Mouse (Mus musculus) ovary, postnatal 10 days (tissue): ENCODE data around the gene Ppp1r12a.

Experiments used
- DNase-seq: peaks from one replicate; pipeline ENCODE4 v3.0.0; 2022; ENCODE audit warnings: low spot score

Ppp1r12a gene

DNA sequence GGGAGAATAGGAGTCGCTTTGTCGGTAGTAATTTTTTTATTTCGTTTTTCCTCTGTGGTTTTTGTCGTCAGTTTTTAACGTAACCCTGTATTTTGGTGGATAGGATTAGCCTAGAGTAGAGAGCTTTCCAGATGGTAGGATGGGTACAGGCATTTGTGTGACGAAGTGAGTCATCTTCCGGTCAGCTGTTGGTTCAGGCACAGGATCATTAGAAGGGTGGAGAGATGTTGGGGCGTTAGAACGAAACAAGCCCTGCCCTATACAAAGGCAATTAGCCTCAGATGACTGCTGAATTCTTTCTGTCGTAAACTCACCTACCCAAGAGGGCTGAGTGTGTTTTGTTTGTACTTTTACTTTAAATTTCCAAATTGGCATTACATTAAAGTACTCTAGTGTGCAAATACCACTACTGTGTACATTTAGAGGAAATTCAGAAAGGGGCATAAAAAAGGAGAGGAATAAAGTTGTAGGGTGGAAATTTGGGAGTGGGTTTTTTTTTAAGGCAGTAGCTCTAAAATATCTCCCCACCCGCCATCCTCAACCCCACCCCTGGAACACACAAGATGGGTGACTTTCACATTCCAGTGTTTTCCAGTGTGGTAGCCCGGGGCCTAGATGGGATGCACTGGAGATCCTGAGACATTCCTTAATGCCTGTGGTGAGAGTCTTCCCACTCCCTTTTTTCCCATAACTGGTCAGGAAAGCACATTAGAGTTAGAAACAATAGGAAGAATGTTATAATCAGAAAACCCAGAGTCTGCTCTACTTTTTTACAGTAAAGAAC, 129.9 kb downstream of the Ppp1r12a start:
- DNase-seq = no peak

DNA sequence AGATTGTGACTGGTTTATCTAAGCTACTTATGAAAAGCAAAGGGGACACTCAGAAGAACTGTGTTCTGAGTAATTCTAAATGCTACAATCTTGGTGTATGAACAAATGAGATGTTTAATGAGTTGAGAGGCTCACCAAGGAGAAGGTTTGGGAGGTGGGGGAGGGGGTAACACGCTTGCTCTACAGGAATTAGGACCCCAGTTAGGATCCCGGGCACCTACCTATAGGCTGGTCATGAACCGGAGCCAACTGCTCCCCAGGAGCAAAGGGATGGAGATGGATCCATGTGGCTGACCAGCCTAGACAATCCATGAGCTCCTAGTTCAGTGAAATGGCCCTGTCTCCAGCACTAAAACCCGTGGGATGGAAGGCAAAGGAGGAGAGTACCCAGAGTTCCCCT, 130.7 kb downstream of the Ppp1r12a start:
- no peak for DNase-seq

- DNase-seq = no peak
Observed at GRCm38 (mm10) chr10:108293620-108294195, 131.7 kb downstream of the Ppp1r12a start.

GRCm38 (mm10) chr10:108294766-108295165, 132.8 kb downstream of the Ppp1r12a start:
- no peak for DNase-seq

DNA sequence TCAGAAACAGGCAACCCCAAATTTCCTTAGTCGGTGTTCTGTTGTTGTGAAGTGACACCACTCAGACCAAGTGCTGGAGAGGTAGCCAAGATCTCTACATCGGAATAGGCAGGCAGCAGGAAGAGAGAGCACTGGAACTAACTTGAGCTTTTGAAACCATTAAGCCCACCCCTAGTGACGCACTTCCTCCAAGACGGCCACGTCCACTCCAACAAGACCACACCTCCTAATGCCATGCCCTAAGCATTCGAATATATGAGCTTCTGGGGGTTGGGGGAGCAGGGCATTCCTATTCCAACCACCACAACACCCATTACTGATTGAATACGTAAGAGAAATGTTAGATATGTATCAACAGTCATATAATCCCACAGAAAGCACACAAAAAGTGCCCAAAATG, 134.5 kb downstream of the Ppp1r12a start:
- no peak for DNase-seq

DNA sequence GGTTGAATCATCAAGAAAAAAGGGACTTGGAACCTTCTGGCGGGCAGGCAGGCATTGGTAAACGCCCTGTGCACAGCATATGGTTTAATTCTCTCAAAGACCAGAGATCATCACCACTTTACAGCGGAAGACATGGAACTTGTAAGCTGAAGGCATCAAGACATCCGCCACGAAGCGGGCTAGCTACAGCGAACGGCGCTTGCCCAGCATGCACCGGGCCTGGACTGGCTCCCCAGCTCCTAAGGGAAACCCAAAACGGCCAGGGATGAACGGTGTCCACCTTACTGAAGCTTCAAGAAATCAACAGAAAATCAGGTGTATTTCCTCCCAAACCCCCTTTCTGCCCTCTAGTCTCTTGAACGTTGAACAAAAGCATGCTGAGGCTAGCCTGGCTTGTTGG, 136.3 kb downstream of the Ppp1r12a start:
- DNase-seq = no peak

- DNase-seq = no peak
Observed at GRCm38 (mm10) chr10:108298841-108299545, 137.0 kb downstream of the Ppp1r12a start.

DNA sequence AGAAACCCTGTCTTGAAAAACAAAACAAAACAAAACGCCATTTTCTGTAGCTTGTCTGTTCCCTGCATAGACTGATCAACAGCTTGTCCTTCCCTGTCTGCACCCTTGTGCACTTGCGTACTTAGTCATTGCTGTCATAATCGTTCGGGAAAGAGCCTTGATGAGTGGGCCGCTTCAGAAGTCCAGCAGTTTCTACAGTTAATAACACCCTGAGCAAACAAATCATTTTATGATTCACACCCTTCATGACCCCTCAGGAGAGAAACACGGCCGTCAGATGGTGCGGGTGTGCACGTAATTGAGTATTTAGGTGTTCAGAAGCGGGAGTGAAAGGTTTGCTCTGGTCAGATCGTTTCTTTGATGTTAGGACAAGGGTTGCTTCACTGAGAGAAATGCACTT, 137.8 kb downstream of the Ppp1r12a start:
- no peak for DNase-seq

GRCm38 (mm10) chr10:108300843-108301242, 138.8 kb downstream of the Ppp1r12a start:
- DNase-seq = peak; percentile 30

DNA sequence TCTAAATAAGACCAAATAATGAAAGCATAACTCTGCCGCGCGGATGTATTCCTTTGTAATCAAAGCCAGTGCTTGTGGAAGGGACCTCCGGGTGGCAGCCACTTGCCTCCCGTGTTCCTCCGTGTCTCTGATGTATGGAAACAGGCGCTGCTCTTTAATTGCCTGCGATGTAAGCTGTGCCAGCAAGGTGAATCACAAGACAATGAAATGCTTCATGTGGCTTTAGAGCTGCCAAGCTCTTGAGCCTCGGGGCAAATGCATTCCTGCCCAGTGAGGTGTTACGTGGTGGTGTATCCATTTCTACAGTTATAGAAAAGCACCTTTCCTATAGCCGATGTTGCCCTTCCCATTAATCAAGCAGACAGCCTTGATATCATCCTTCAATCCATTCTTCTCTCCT, 145.8 kb downstream of the Ppp1r12a start:
- DNase-seq = no peak

- no peak for DNase-seq
Observed at GRCm38 (mm10) chr10:108310195-108310594, 148.2 kb downstream of the Ppp1r12a start.

GRCm38 (mm10) chr10:108311396-108311795, 149.4 kb downstream of the Ppp1r12a start:
- DNase-seq = no peak

DNA sequence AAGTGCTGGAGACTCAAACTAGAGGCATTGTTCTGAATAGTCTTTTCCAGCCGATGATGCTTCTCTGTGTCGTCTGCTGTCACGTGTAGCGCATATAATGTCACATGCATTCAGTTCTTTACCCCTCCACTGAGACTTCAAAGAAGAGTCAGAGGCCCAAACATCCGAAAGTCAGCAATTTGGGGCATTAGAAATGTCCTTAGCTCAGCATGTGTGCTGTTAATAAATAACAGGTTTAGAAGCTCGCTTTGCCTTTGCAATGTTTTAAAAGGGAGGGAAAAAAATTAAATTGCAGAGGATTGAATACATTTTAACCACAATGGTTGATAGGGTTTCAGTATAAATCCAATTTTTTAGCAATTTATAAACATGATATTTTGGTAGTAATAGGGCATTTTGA, 151.9 kb downstream of the Ppp1r12a start:
- no peak for DNase-seq

DNA sequence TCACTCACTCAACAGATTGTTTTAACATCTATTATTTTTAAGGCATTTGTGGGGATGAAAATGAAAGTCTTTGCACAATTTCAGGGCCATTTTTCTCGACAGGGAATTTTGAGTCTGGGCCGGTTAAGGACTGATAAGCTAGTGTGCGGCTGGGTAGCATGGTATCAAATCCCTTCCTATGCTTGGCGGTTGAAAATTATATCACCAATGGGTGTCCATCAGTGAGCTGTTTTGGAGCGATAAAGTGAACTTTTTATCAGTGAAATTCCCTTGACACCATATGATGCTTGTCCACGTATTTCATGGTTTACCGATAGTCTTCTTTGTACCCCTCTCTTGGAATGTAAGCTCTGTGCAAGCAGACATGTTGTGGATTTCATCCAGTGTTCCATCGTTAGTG, 152.4 kb downstream of the Ppp1r12a start:
- DNase-seq = no peak

DNA sequence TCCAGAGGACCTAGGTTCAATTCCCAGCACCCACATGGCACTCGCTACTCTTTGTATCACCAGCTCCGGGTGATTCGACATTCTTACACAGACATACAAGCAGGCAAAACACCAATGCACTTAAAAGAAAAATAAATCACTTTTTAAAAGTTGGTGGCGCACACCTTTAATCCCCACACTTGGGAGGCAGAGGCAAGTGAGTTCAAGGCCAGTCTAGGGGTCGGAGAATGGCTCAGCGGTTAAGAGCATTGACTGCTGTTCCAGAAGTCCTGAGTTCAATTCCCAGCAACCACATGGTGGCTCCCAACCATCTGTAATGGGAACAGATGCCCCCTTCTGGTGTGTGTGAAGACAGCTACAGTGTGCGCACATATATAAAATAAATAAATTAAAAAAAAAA, 153.2 kb downstream of the Ppp1r12a start:
- DNase-seq = no peak

DNA sequence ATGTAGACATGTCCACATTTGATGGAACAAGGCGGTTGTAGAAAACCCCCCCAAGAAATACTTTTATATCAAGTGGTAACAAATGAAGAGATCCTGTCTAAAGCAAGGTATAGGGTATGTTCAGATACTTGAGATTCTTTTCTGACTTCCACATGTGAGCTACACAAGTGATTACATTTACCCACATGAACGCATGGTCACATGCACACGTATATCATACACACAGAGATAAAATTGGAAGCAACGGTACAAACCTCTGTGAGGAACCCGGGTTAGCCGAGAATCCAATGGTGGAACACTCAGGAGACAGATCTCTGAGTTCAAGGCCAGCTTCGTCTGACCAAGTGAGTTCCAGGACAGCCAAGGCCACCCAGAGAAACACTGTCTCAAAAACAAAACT, 166.4 kb downstream of the Ppp1r12a start:
- DNase-seq = no peak

GRCm38 (mm10) chr10:108328983-108329382, 167.0 kb downstream of the Ppp1r12a start:
- no peak for DNase-seq

- DNase-seq = no peak
Observed at GRCm38 (mm10) chr10:108329771-108330170, 167.8 kb downstream of the Ppp1r12a start.

GRCm38 (mm10) chr10:108330964-108331363, 169.0 kb downstream of the Ppp1r12a start:
- DNase-seq = no peak

DNA sequence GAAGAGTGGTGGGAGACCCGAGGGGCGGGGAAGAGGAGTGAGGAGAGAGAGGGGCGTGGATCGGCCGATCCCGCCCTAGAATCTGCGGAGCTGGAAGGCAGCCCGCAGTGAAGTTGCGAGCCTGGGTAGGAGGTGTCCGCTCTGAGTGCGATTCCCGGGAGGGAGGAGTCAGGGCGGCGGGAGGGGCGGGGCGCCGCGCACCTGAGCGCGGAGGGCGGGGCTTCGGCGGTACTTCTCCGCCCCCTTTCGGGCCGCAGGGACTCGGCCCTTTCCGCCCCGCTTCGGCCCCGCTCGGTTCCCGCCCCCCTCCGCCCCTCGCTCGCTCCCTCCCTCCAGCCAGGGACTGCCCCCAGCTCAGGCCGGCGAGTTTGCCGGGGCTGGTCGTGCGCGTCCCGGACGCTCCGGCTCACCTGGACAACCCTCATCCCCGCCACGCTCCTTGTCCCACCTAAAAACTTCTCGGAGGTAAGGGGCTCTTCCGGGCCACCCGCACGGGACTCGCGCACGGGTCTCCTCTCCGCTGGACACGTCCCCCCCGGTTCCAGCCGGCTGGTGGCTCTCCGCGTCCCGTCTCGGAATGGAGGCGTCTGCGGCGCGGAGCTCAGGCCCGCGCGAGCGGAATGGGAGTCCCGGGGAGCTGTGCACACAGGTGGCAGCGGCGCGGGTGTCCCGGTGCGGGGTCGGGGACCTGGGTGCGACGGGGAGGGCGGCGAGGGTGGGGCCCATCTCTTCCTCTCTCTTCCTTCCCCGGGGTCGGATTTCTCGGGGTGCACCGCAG, 170.0 kb downstream of the Ppp1r12a start, which contains the start of gene Pawr:
Pawr (plus strand) TSS at position 338 of the 778 bp plus-strand sequence.
- peak; percentile 52 for DNase-seq

GRCm38 (mm10) chr10:108332571-108333541, 170.9 kb downstream of the Ppp1r12a start:
- DNase-seq = peak; percentile 53
